7 mouse cellular contexts compared by ENCODE assay signal in the genomic region with DNA sequence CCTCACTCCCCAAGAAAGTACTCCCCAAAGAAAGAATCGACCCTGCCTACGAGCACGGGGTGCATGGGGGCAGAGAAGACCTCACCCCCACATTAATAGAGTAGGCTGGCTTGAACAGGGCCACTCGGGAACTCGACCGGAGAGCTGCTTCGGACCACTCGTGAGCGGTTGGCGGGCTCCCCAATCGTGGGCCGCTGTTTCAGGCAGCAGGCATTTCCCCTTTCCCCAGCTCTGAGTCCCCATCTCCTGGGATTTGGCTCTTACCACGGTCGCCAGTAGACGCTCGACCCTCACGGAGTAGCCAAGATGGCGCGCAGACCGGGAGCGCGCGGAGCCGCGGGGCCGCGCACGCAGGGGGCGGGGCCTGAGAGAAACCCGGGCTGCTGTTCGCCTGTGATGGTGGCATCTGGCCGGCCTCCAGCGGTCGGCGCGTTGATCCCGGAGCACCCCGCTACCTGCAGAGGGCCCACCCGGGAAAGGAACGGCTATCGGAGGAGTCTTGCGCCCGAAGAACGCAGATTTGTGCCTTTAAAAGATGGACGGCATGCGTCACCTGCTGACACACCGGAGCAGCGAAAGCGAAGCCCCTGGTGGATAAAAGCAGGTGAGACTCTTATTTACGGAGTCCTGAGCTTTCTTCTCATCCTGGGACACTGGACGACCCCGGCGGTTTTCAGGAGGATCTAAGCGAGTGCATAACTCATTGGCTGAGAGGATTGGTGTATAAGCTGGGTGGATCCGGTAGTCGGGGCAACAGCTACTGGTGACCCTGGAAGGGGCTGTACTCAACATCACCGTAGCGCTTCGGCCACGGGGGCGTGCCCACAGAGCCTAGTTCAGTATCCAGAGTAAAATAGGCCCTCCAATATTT. TPM values are rescaled to one million over a fixed set of nuclear protein-coding genes. Genes with fewer than 3 reads are reported as not detected.
DNase-seq lines count a peak whose midpoint lies in the region; ATAC-seq lines count a peak whose summit lies in the region.

TSS of gene Rpp25l (minus strand) at position 338 of the 871 bp plus-strand sequence.

- peak within 1 kb of the TSS; percentile 64; the same call in 1 of the 2 replicates for H3K27ac ChIP-seq in intestine, embryonic 15.5 days
- H3K27ac ChIP-seq in midbrain, embryonic 11.5 days (ENCODE audit: low read depth, low read length) = peak within 1 kb of the TSS; percentile 40; the same call in 1 of the 2 replicates

- peak within 1 kb of the TSS; percentile 90 for H3K9ac ChIP-seq in intestine, embryonic 15.5 days
- peak within 1 kb of the TSS; percentile 97 for H3K9ac ChIP-seq in midbrain, embryonic 11.5 days (ENCODE audit: low read length)

- peaks cover 8% of the 10 kb centered on the region for H3K36me3 ChIP-seq in intestine, embryonic 15.5 days
- H3K36me3 ChIP-seq in midbrain, embryonic 11.5 days (ENCODE audit: control insufficient read depth, insufficient read depth, low read length) = 0 out of 2 replicates have a peak, but pooled peaks cover 3% of the 10 kb centered on the region

- under 1% methylated on average over 61 of the region's 61 CpGs for WGBS in intestine, embryonic 15.5 days
- under 1% methylated on average over 61 of the region's 61 CpGs for WGBS in midbrain, embryonic 11.5 days

- intact Hi-C loops in gastrocnemius, postnatal 36 days (cut with DNase I) = loop anchor here (5.0 kb wide), 1 partner anchor 246 kb away; the partner anchor contains the start of gene Nudt2
- intact Hi-C loops in left cerebral cortex, postnatal 4 days (cut with DNase I) = loop anchor here (2.0 kb wide), 1 partner anchor 25 kb away; no protein-coding TSS in a partner anchor

- ATAC-seq in intestine, embryonic 15.5 days = peak; percentile 89
- ATAC-seq in midbrain, embryonic 11.5 days (ENCODE audit: low FRiP score) = peak; percentile 82

- peaks cover 20% of the 10 kb centered on the region for H3K4me1 ChIP-seq in intestine, embryonic 15.5 days (replicated peaks)
- H3K4me1 ChIP-seq in midbrain, embryonic 11.5 days (ENCODE audit: control insufficient read depth, insufficient read depth, low read length) = peaks cover 22% of the 10 kb centered on the region

- H3K27me3 ChIP-seq in intestine, embryonic 15.5 days (replicated peaks) = no peaks in the 10 kb centered on the region
- no peaks in the 10 kb centered on the region for H3K27me3 ChIP-seq in midbrain, embryonic 11.5 days (ENCODE audit: control insufficient read depth, insufficient read depth, low read length)

- peak within 1 kb of the TSS; percentile 72 for H3K4me3 ChIP-seq in intestine, embryonic 15.5 days (replicated peaks)
- peak within 1 kb of the TSS; percentile 84 for H3K4me3 ChIP-seq in midbrain, embryonic 11.5 days (ENCODE audit: low read depth, low read length)

- DNase-seq in adrenal gland, adult 2 months = peak; percentile 92
- DNase-seq in embryo, embryonic 11 days = peak; percentile 91
- peak; percentile 75 to 85 for DNase-seq in gastrocnemius, postnatal 36 days
- peak; percentile 88 for DNase-seq in left cerebral cortex, postnatal 4 days
- DNase-seq in midbrain, embryonic 11.5 days (ENCODE audit: low spot score, missing footprints) = peak; percentile 100
- peak; percentile 73 for DNase-seq in skeletal muscle tissue, adult 2 months (ENCODE audit: low read depth, low spot score)

- no peaks in the 10 kb centered on the region for H3K9me3 ChIP-seq in intestine, embryonic 15.5 days
- H3K9me3 ChIP-seq in midbrain, embryonic 11.5 days (ENCODE audit: control insufficient read depth, low read length) = no peaks in the 10 kb centered on the region

- peak within 1 kb of the TSS; percentile 93 for H3K4me2 ChIP-seq in intestine, embryonic 15.5 days (replicated peaks)
- H3K4me2 ChIP-seq in midbrain, embryonic 11.5 days = peak within 1 kb of the TSS; percentile 85

RNA-seq across cellular contexts. Expression of gene Rpp25l, which starts in this region (rescaled TPM):
- 10 to 100 TPM; 31.0 to 38.6 TPM for total RNA-seq in adrenal gland, adult 2 months (2021)
- 61.9 and 70.1 TPM in 2 replicates for polyA plus RNA-seq in adrenal gland, adult 2 months (2012; rRNA removed)
- total RNA-seq in gastrocnemius, postnatal 36 days (2021) = 10 to 100 TPM; 46.8 to 50.0 TPM
- 58.8 and 65.0 TPM in 2 replicates for polyA plus RNA-seq in intestine, embryonic 15.5 days (2015; fragmentation: Nextera tagmentation; extraction: Ambion mirVana)
- total RNA-seq in left cerebral cortex, postnatal 4 days (2021) = 10 to 100 TPM; 32.2 to 34.5 TPM
- polyA plus RNA-seq in midbrain, embryonic 11.5 days (2014; fragmentation: Nextera tagmentation; extraction: Ambion mirVana) = 69.3 and 85.9 TPM in 2 replicates

Comparison
In these comparisons a context has a peak if more than half of its experiments do, and no peak if none do; other contexts are left out.
1. Peak in every context shown above with its lines: DNase-seq, ATAC-seq, H3K4me3 ChIP-seq and H3K27ac ChIP-seq.